Mouse (Mus musculus): ENCODE measurements at regions not wholly inside any gene's neighbourhood (a gene's known extent, or its start where the extent isn't known, plus 50 kb on each side); places are given as distances from the start of the nearest gene placed in this dataset.

- peak; percentile 88 for DNase-seq (ENCODE audit: low read depth, low spot score)
Observed at GRCm38 (mm10) chr10:5747681-5748080, 57.7 kb downstream of the Fbxo5 start.

- DNase-seq (ENCODE audit: low read depth, low spot score), result no peak
Observed at GRCm38 (mm10) chr10:5735141-5735540, 70.3 kb downstream of the Fbxo5 start.

GRCm38 (mm10) chr10:5699791-5700190 is 60.8 kb downstream of the Vip start:
- no peak for DNase-seq (ENCODE audit: low read depth, low spot score)

- DNase-seq (ENCODE audit: low read depth, low spot score), result no peak
Observed at GRCm38 (mm10) chr10:5697457-5697856, 58.4 kb downstream of the Vip start.

All from 3T3-L1 (cell line).